Mouse (Mus musculus) intestine, embryonic 14.5 days (tissue): ENCODE data around the gene Serpinf1. TPM values are rescaled to one million over a fixed set of nuclear protein-coding genes. Genes with fewer than 3 reads are reported as not detected.

ENCODE experiments used
- ATAC-seq: fragments of 200-750 bp; cut with Nextera tagmentation; replicated peaks from 2 replicates; pipeline ENCODE4 v1.8.0; 2017; ENCODE audit warnings: low read depth, moderate number of reproducible peaks, moderate TSS enrichment, moderate library complexity; ENCODE audit not compliant: low FRiP score, low TSS enrichment
- DNase-seq: peaks from one replicate; pipeline ENCODE4 v3.0.0-alpha.2; 2018; ENCODE audit warnings: low spot score
- H3K27ac ChIP-seq: fragments of 300-500 bp; sonication (generic); 2 replicates; pipeline ENCODE4 v1.5.1; 2014; ENCODE audit warnings: low read depth, mild to moderate bottlenecking, control low read depth
- H3K27me3 ChIP-seq: fragments of 300-500 bp; sonication (generic); replicated peaks from 2 replicates; pipeline ENCODE4 v1.6.1; 2014; ENCODE audit warnings: low read length, control low read depth; ENCODE audit not compliant: control insufficient read depth, insufficient read depth
- H3K36me3 ChIP-seq: fragments of 300-500 bp; sonication (generic); 2 replicates; pipeline ENCODE4 v1.6.1; 2014; ENCODE audit warnings: low read length, control low read depth; ENCODE audit not compliant: control insufficient read depth, insufficient read depth
- H3K4me1 ChIP-seq: fragments of 300-500 bp; sonication (generic); replicated peaks from 2 replicates; pipeline ENCODE4 v1.6.1; 2014; ENCODE audit warnings: low read length, control low read depth, mixed read lengths; ENCODE audit not compliant: control insufficient read depth, insufficient read depth
- H3K4me2 ChIP-seq: fragments of 300-500 bp; sonication (generic); 2 replicates; pipeline ENCODE4 v1.6.1; 2014; ENCODE audit warnings: low read length
- H3K4me3 ChIP-seq: fragments of 300-500 bp; sonication (generic); 2 replicates; pipeline ENCODE4 v1.5.1; 2014; ENCODE audit warnings: low read depth, low read length, control low read depth, mixed read lengths
- H3K9ac ChIP-seq: fragments of 300-500 bp; sonication (generic); 2 replicates; pipeline ENCODE4 v1.6.1; 2014; ENCODE audit warnings: mild to moderate bottlenecking, low read length
- H3K9me3 ChIP-seq: fragments of 300-500 bp; sonication (generic); 2 replicates; pipeline ENCODE4 v1.6.1; 2016; ENCODE audit warnings: low read length, control low read depth; ENCODE audit not compliant: control insufficient read depth
- WGBS: fragments of 180-500 bp; shearing (Covaris S2); extraction: QIAGEN DNeasy Blood & Tissue Kit; methylation state at CpG from one replicate; pipeline ENCODE4 v1.1.7; 2014; 5-methylcytosine and 5-hydroxymethylcytosine counted together
- polyA plus RNA-seq: library from polyadenylated mRNA; unstranded; fragments of >200 nt; fragmentation: Nextera tagmentation; extraction: Ambion mirVana; gene quantifications from 2 replicates; pipeline ENCODE4 v1.2.1, GENCODE M21; 2014

Gene Serpinf1
- polyA plus RNA-seq, 1 experiment from 2014 or later = 47.1 TPM

- DNase-seq (no peak), ATAC-seq (no peak)
- Histone ChIP-seq H3K4me3 (no peak within 1 kb of the TSS), H3K4me1 (no peaks in the 10 kb centered on the region), H3K27ac (no peak within 1 kb of the TSS), H3K4me2 (no peak within 1 kb of the TSS), H3K9ac (no peak within 1 kb of the TSS), H3K9me3 (no peaks in the 10 kb centered on the region), H3K27me3 (no peaks in the 10 kb centered on the region), H3K36me3 (peaks cover 4% of the 10 kb centered on the region; the same call in 1 of the 2 replicates)
- WGBS = 70% methylated on average over 6 of the region's 6 CpGs
Observed at GRCm38 (mm10) chr11:75439363-75439762, 16.9 kb upstream of the Serpinf1 start, which contains the start of gene Serpinf2. Gene Serpinf2 (minus strand): TSS chr11:75439591.

- DNase-seq = no peak
- H3K27me3 ChIP-seq = no peaks in the 10 kb centered on the region
- no peak overlapping the region for H3K9ac ChIP-seq
- 0 out of 2 replicates have a peak, but pooled peaks cover 4% of the 10 kb centered on the region for H3K36me3 ChIP-seq
- H3K27ac ChIP-seq = no peak overlapping the region
- WGBS = 91% methylated on average over 3 of the region's 3 CpGs
- no peak for ATAC-seq
- H3K9me3 ChIP-seq = peaks cover 3% of the 10 kb centered on the region; the same call in 1 of the 2 replicates
- H3K4me3 ChIP-seq = no peak overlapping the region
- no peaks in the 10 kb centered on the region for H3K4me1 ChIP-seq
- H3K4me2 ChIP-seq = no peak overlapping the region
Observed at GRCm38 (mm10) chr11:75438804-75439203, 16.3 kb upstream of the Serpinf1 start.

DNA sequence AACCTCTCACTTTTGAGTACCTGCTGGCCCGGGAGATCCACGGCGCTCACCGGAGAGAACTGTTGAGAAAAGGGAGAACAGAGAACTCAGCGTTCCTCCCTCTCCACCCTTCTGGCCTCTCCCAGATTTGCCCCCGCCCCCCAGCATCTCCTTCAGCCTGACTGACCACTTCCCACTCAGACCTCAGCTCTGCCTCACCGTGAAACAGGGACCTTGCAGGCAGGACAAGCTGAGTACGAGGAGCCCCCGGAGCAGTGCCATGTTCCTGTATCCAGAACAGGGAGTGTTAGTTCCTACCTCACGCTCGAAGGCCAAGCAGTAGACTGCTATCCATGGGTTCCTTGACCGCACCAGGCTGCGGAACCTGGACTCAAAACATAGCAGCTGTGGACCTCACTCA lies 15.7 kb upstream of the Serpinf1 start:
- no peak overlapping the region for H3K27ac ChIP-seq
- no peak overlapping the region for H3K9ac ChIP-seq
- no peaks in the 10 kb centered on the region for H3K27me3 ChIP-seq
- no peaks in the 10 kb centered on the region for H3K4me1 ChIP-seq
- DNase-seq = no peak
- 0 out of 2 replicates have a peak, but pooled peaks cover 4% of the 10 kb centered on the region for H3K36me3 ChIP-seq
- H3K4me3 ChIP-seq = no peak overlapping the region
- WGBS = 86% methylated on average over 13 of the region's 13 CpGs
- no peak for ATAC-seq
- H3K9me3 ChIP-seq = peaks cover 3% of the 10 kb centered on the region; the same call in 1 of the 2 replicates
- H3K4me2 ChIP-seq = no peak overlapping the region

DNA sequence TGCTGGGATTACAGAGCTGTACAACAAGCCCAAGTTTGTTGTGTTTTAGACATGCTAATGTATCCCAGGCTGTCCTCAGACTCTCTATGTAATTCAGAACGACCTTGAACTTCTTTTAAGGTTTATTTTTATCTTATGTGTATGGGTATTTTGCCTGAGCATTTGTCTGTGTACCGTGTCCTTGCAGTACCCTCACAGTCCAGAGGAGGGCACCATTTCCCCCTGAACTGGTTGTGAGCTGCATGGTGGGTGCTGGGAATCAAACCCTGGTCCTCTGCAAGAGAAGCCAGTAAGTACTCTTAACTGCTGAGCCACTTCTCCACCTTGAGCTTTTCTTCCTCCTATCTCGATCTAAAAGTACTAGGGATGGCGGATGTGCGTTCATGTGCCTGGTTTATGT lies 11.6 kb upstream of the Serpinf1 start:
- no peak overlapping the region for H3K4me2 ChIP-seq
- no peaks in the 10 kb centered on the region for H3K36me3 ChIP-seq
- H3K4me3 ChIP-seq = no peak overlapping the region
- H3K27ac ChIP-seq = no peak overlapping the region
- 85% methylated on average over 5 of the region's 5 CpGs for WGBS
- H3K9me3 ChIP-seq = peaks cover 3% of the 10 kb centered on the region; the same call in 1 of the 2 replicates
- H3K27me3 ChIP-seq = no peaks in the 10 kb centered on the region
- H3K9ac ChIP-seq = no peak overlapping the region
- DNase-seq (no peak), ATAC-seq (no peak)
- no peaks in the 10 kb centered on the region for H3K4me1 ChIP-seq

GRCm38 (mm10) chr11:75431307-75431706 lies 8.8 kb upstream of the Serpinf1 start:
- no peak for ATAC-seq
- Histone ChIP-seq H3K4me2 (no peak overlapping the region), H3K27me3 (no peaks in the 10 kb centered on the region)

DNA sequence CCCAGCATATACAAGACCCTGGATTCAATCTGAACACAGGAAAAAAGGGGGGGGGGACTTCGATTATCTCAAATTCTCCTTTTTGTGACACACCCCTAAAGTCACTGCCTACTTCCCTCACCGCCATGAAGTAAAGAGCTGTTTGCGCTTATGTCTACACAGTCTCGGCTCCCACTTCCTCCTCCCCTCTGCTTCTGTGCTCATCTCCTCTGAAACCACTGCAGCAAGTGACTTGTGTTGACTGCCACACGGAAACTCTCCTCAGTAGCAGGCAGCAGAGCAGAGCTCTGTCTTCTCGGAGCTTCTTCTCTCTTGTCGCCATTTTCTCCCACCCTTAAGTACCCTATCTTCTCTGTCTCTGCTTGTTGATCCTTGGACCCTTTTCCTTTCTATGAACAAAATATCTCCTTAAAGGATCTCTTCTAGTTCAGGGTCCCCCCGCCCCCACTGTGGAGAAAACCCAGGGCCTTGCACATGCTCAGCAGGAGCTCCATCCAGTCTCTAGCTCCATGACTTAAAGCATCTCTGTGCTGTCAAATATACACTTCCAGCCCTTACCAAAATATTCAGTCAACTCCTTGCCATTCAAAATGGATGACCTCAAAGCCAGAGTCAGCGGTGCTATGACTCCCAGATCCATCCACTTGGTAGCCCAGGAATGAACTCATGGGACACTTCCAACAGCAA lies 6.7 kb upstream of the Serpinf1 start:
- DNase-seq = no peak
- no peak for ATAC-seq
- WGBS = 71% methylated on average over 9 of the region's 9 CpGs

More at GRCm38 (mm10) chr11:75431307-75431706, 8.8 kb upstream of the Serpinf1 start:
- Histone ChIP-seq H3K36me3 (no peaks in the 10 kb centered on the region), H3K9me3 (peaks cover 3% of the 10 kb centered on the region; the same call in 1 of the 2 replicates), H3K9ac (no peak overlapping the region), H3K4me1 (no peaks in the 10 kb centered on the region), H3K27ac (no peak overlapping the region), H3K4me3 (no peak overlapping the region)
- DNase-seq = no peak
- WGBS = 82% methylated on average over 11 of the region's 11 CpGs

GRCm38 (mm10) chr11:75424459-75424858 lies 2.0 kb upstream of the Serpinf1 start:
- Histone ChIP-seq H3K27me3 (no peaks in the 10 kb centered on the region), H3K9me3 (no peaks in the 10 kb centered on the region), H3K4me2 (no peak overlapping the region), H3K4me3 (no peak overlapping the region), H3K4me1 (peaks cover 8% of the 10 kb centered on the region; the same call in 1 of the 2 replicates), H3K27ac (no peak overlapping the region), H3K36me3 (no peaks in the 10 kb centered on the region), H3K9ac (no peak overlapping the region)
- ATAC-seq = no peak
- WGBS = 97% methylated on average over 3 of the region's 3 CpGs
- no peak for DNase-seq

More for the DNA sequence above, 6.7 kb upstream of the Serpinf1 start:
- H3K27ac ChIP-seq = no peak overlapping the region
- H3K4me2 ChIP-seq = no peak overlapping the region
- H3K36me3 ChIP-seq = no peaks in the 10 kb centered on the region
- no peak overlapping the region for H3K9ac ChIP-seq
- no peaks in the 10 kb centered on the region for H3K4me1 ChIP-seq
- H3K27me3 ChIP-seq = no peaks in the 10 kb centered on the region
- peaks cover 2% of the 10 kb centered on the region; the same call in 1 of the 2 replicates for H3K9me3 ChIP-seq
- no peak overlapping the region for H3K4me3 ChIP-seq

DNA sequence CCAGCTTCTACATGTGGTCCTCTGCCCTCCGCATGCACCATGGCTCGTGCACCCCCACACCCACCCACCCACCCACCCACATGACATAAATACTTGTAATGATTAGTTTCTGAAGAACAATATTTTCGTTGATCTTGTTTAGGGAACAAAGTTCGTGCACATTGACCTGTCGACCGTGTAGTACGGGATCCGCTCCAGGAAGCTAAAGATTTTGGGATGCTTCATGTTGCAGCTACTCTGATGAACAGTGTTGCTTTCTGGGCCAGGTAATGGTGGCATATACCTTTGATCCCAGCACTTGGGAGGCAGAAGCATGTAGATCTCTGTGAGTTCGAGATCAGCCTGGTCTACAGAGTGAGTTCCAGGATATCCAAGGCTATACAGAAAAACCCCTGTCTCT lies 1.5 kb upstream of the Serpinf1 start:
- Histone ChIP-seq H3K4me2 (no peak overlapping the region), H3K36me3 (no peaks in the 10 kb centered on the region), H3K4me3 (no peak overlapping the region), H3K9ac (no peak overlapping the region), H3K4me1 (peaks cover 8% of the 10 kb centered on the region; the same call in 1 of the 2 replicates), H3K27me3 (no peaks in the 10 kb centered on the region), H3K9me3 (no peaks in the 10 kb centered on the region), H3K27ac (no peak overlapping the region)
- WGBS = 90% methylated on average over 9 of the region's 9 CpGs
- ATAC-seq (no peak), DNase-seq (no peak)

- H3K27ac ChIP-seq = no peak overlapping the region
- peaks cover 8% of the 10 kb centered on the region; the same call in 1 of the 2 replicates for H3K4me1 ChIP-seq
- no peaks in the 10 kb centered on the region for H3K36me3 ChIP-seq
- DNase-seq (no peak), ATAC-seq (no peak)
- no peaks in the 10 kb centered on the region for H3K9me3 ChIP-seq
- WGBS = 80% methylated on average over 3 of the region's 3 CpGs
- no peak overlapping the region for H3K4me3 ChIP-seq
- no peak overlapping the region for H3K9ac ChIP-seq
- H3K4me2 ChIP-seq = no peak overlapping the region
- no peaks in the 10 kb centered on the region for H3K27me3 ChIP-seq
Observed at GRCm38 (mm10) chr11:75423091-75423490, 590 bp upstream of the Serpinf1 start.
